ENCODE assay signal across 8 mouse cellular contexts in genomic region chr9:82973321-82973892, GRCm38 (mm10). TPM values are rescaled to one million over a fixed set of nuclear protein-coding genes. Genes with fewer than 3 reads are reported as not detected.
DNase-seq lines count a peak whose midpoint lies in the region; ATAC-seq and TF ChIP-seq lines count a peak whose summit lies in the region.

No protein-coding gene starts in this region.

- H3K4me2 ChIP-seq in lung, embryonic 14.5 days = peak overlapping the region; percentile 84
- peak overlapping the region; percentile 84 for H3K4me2 ChIP-seq in heart, embryonic 13.5 days
- peak overlapping the region; percentile 70 for H3K4me2 ChIP-seq in limb, embryonic 12.5 days

- H3K9ac ChIP-seq in lung, embryonic 14.5 days = peak overlapping the region; percentile 98
- H3K9ac ChIP-seq in heart, embryonic 13.5 days = peak overlapping the region; percentile 98
- H3K9ac ChIP-seq in limb, embryonic 12.5 days (replicated peaks) = peak overlapping the region; percentile 97

- H3K4me3 ChIP-seq in lung, embryonic 14.5 days (ENCODE audit: low read depth, low read length) = peak overlapping the region; percentile 89
- H3K4me3 ChIP-seq in bone marrow, adult 2 months (replicated peaks; ENCODE audit: control insufficient read depth, low read depth, low read length) = peak overlapping the region; percentile 43
- peak overlapping the region; percentile 95 for H3K4me3 ChIP-seq in heart, embryonic 13.5 days
- peak overlapping the region; percentile 84 for H3K4me3 ChIP-seq in limb, embryonic 12.5 days (replicated peaks)
- H3K4me3 ChIP-seq in small intestine, adult 2 months (ENCODE audit: low read depth, low read length) = no peak overlapping the region

- no peak for ATAC-seq in lung, embryonic 14.5 days (ENCODE audit: insufficient read depth)
- ATAC-seq in heart, embryonic 13.5 days (ENCODE audit: extremely low read depth, insufficient number of reproducible peaks, low FRiP score, low TSS enrichment) = no peak
- no peak for ATAC-seq in limb, embryonic 12.5 days (ENCODE audit: insufficient number of reproducible peaks, insufficient read depth, low FRiP score, low TSS enrichment, low read depth)

- peaks cover 5% of the 10 kb centered on the region; the same call in 1 of the 2 replicates for H3K36me3 ChIP-seq in lung, embryonic 14.5 days (ENCODE audit: insufficient read depth)
- H3K36me3 ChIP-seq in heart, embryonic 13.5 days = 0 out of 2 replicates have a peak, but pooled peaks cover 4% of the 10 kb centered on the region
- H3K36me3 ChIP-seq in limb, embryonic 12.5 days = peaks cover 7% of the 10 kb centered on the region; the same call in 1 of the 2 replicates
- H3K36me3 ChIP-seq in small intestine, adult 2 months (ENCODE audit: control insufficient read depth, insufficient read depth, low read length) = peaks cover 5% of the 10 kb centered on the region; the same call in 1 of the 2 replicates

- TF ChIP-seq POLR2A in bone marrow, adult 2 months (IDR thresholded peaks at IDR 0.05; ENCODE audit: borderline replicate concordance, control insufficient read depth, low read depth, low read length) = no peak
- no peak for TF ChIP-seq POLR2A in small intestine, adult 2 months (IDR thresholded peaks at IDR 0.05; ENCODE audit: low read depth, low read length)

- no peak for TF ChIP-seq CTCF in lung, embryonic 14.5 days (IDR thresholded peaks at IDR 0.05; ENCODE audit: low read depth)
- no peak for TF ChIP-seq CTCF in bone marrow, adult 2 months (IDR thresholded peaks at IDR 0.05; ENCODE audit: control insufficient read depth, insufficient read depth, low read length)
- no peak for TF ChIP-seq CTCF in small intestine, adult 2 months (IDR thresholded peaks at IDR 0.05; ENCODE audit: extremely low read depth, insufficient read length, insufficient replicate concordance, low read depth, low read length)

- no peaks in the 10 kb centered on the region for H3K9me3 ChIP-seq in lung, embryonic 14.5 days (ENCODE audit: low read depth, low read length)
- H3K9me3 ChIP-seq in heart, embryonic 13.5 days = no peaks in the 10 kb centered on the region
- no peaks in the 10 kb centered on the region for H3K9me3 ChIP-seq in limb, embryonic 12.5 days

- H3K4me1 ChIP-seq in lung, embryonic 14.5 days (ENCODE audit: insufficient read depth) = no peaks in the 10 kb centered on the region
- no peaks in the 10 kb centered on the region for H3K4me1 ChIP-seq in bone marrow, adult 2 months (ENCODE audit: control insufficient read depth, insufficient read depth, low read length)
- H3K4me1 ChIP-seq in heart, embryonic 13.5 days = peaks cover 22% of the 10 kb centered on the region
- peaks cover 11% of the 10 kb centered on the region; the same call in 1 of the 2 replicates for H3K4me1 ChIP-seq in limb, embryonic 12.5 days (replicated peaks)
- peaks cover 3% of the 10 kb centered on the region; the same call in 1 of the 2 replicates for H3K4me1 ChIP-seq in small intestine, adult 2 months (ENCODE audit: control insufficient read depth, insufficient read depth, insufficient read length, low read length)

- H3K27ac ChIP-seq in lung, embryonic 14.5 days (ENCODE audit: low read depth) = peak overlapping the region; percentile 99; the same call in 1 of the 2 replicates
- no peak overlapping the region; the same call in 1 of the 2 replicates for H3K27ac ChIP-seq in bone marrow, adult 2 months (ENCODE audit: control insufficient read depth, insufficient read depth, low read depth, low read length, poor library complexity)
- H3K27ac ChIP-seq in heart, embryonic 13.5 days (replicated peaks) = peak overlapping the region; percentile 100
- no peak overlapping the region for H3K27ac ChIP-seq in limb, embryonic 12.5 days
- H3K27ac ChIP-seq in small intestine, adult 2 months (ENCODE audit: insufficient read depth, low read depth, low read length) = peak overlapping the region; percentile 33; the same call in 1 of the 2 replicates

- 15% methylated on average over 8 of the region's 8 CpGs for WGBS in lung, embryonic 14.5 days
- WGBS in bone marrow, adult 2 months = 7% methylated on average over 8 of the region's 8 CpGs
- 36% methylated on average over 8 of the region's 8 CpGs for WGBS in heart, embryonic 13.5 days
- 30% methylated on average over 8 of the region's 8 CpGs for WGBS in limb, embryonic 12.5 days
- 6% methylated on average over 8 of the region's 8 CpGs for WGBS in small intestine, adult 2 months

- DNase-seq in lung, embryonic 14.5 days = peak; percentile 18
- no peak for DNase-seq in lung, postnatal 36 days
- DNase-seq in right cerebral cortex, postnatal 4 days = no peak
- DNase-seq in spleen, postnatal 14 days (ENCODE audit: low spot score in 2 of 2) = no peak

- no peaks in the 10 kb centered on the region for H3K27me3 ChIP-seq in lung, embryonic 14.5 days (ENCODE audit: insufficient read depth, low read length)
- no peaks in the 10 kb centered on the region for H3K27me3 ChIP-seq in heart, embryonic 13.5 days (replicated peaks)
- no peaks in the 10 kb centered on the region for H3K27me3 ChIP-seq in limb, embryonic 12.5 days
- no peaks in the 10 kb centered on the region for H3K27me3 ChIP-seq in small intestine, adult 2 months (ENCODE audit: control insufficient read depth, insufficient read depth, low read length)

RNA-seq across cellular contexts. Expression of gene Phip, which starts 1.9 kb away (rescaled TPM):
- 85.4 and 89.4 TPM in 2 replicates for polyA plus RNA-seq in lung, embryonic 14.5 days (2014; fragmentation: Nextera tagmentation; extraction: Ambion mirVana)
- polyA plus RNA-seq in bone marrow, adult 2 months (2011; ENCODE audit: insufficient read depth, insufficient read length, low replicate concordance, missing spikeins) = 13.8 and 25.3 TPM in 2 replicates
- polyA plus RNA-seq in heart, embryonic 13.5 days (2015; fragmentation: Nextera tagmentation; extraction: Ambion mirVana) = 43.3 and 46.4 TPM in 2 replicates
- 129 and 138 TPM in 2 replicates for polyA plus RNA-seq in limb, embryonic 12.5 days (2016; fragmentation: Nextera tagmentation; extraction: Ambion mirVana)
- polyA plus RNA-seq in small intestine, adult 2 months (2012; rRNA removed) = 0.77 and 1.3 TPM in 2 replicates

Comparison
In these comparisons a context has a peak if more than half of its experiments do, and no peak if none do; other contexts are left out.
1. H3K27ac ChIP-seq: peak in lung, embryonic 14.5 days (single experiment), heart, embryonic 13.5 days (single experiment) and small intestine, adult 2 months (single experiment); none in bone marrow, adult 2 months (single experiment) and limb, embryonic 12.5 days (single experiment).
2. Peak in every context shown above with its lines, with median percentiles within 50 percentile points of each other: H3K4me2 ChIP-seq and H3K9ac ChIP-seq.